Mouse (Mus musculus): Measurements from ENCODE around the gene Tdrd5. TPM values are rescaled to one million over a fixed set of nuclear protein-coding genes. Genes with fewer than 3 reads are reported as not detected.

Tdrd5 gene
- polyA plus RNA-seq (2015; fragmentation: Nextera tagmentation; extraction: Ambion mirVana) = 0.96 and 1.0 TPM in 2 replicates

DNA sequence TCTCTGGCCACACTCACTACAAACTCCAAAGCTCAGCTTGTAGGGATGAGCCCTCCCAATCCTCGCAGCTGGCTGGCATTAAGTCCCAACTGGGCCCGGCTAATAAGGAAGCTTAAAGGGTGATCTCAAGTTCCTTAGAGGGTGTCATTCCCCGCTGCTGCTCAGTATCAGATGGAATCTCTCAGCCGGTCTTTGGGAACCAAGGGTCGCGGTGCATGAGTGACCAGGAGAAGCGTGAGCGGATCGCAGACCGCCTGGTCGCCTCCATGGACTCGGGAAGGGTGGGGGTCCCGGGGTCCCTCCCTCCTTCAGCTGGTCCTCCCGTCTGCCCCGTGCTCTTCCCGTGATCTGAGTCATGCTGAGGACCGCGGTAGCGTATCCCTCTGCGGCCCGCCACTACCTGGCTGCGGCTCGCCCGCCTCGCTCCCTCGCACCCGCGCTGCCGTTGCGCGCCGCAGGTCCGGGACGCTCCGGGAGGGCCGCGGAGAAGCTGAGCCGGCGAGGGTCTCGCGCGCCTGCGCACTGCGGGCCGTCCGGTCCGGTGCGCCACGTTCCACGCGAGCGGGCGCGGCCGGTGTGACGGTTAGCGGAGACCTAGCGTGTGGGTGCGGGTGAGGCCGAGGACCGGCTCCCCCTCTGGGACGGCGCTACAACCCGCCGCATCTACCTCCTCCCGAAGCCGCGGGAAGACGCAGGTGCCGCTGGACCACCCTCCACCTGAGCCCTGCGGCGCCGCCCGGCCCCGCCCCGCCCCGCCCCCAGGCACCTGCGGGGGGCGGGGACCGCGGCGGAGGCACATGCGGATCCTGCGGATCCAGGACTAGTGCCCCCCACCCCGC is at the start of gene Tdrd5:
TSS of gene Tdrd5 (minus strand) at position 754 of the 839 bp plus-strand sequence.
- Histone ChIP-seq H3K9ac (ENCODE audit: low read depth, low read length) (peak within 1 kb of the TSS; percentile 72), H3K4me1 (ENCODE audit: control insufficient read depth, insufficient read depth, low read length) (no peaks in the 10 kb centered on the region), H3K36me3 (ENCODE audit: control insufficient read depth, insufficient read depth, low read length) (no peaks in the 10 kb centered on the region), H3K4me2 (ENCODE audit: low read length) (peak within 1 kb of the TSS; percentile 97), H3K9me3 (replicated peaks; ENCODE audit: control insufficient read depth, low read length, poor library complexity, severe bottlenecking) (no peaks in the 10 kb centered on the region), H3K4me3 (ENCODE audit: low read depth, low read length) (peak within 1 kb of the TSS; percentile 65), H3K27ac (ENCODE audit: low read length) (no peak within 1 kb of the TSS; the same call in 1 of the 2 replicates), H3K27me3 (ENCODE audit: control insufficient read depth, insufficient read depth, low read depth, low read length) (peaks cover 24% of the 10 kb centered on the region)
- peak; percentile 95 for ATAC-seq
- under 1% methylated on average over 79 of the region's 85 CpGs for WGBS

- H3K9ac ChIP-seq (ENCODE audit: low read depth, low read length) = no peak overlapping the region
- no peak overlapping the region for H3K27ac ChIP-seq (ENCODE audit: low read length)
- ATAC-seq = no peak
- no peak overlapping the region for H3K4me3 ChIP-seq (ENCODE audit: low read depth, low read length)
- H3K4me2 ChIP-seq (ENCODE audit: low read length) = no peak overlapping the region
- 90% methylated on average over 2 of the region's 2 CpGs for WGBS
- H3K36me3 ChIP-seq (ENCODE audit: control insufficient read depth, insufficient read depth, low read length) = no peaks in the 10 kb centered on the region
- no peaks in the 10 kb centered on the region for H3K4me1 ChIP-seq (ENCODE audit: control insufficient read depth, insufficient read depth, low read length)
- no peaks in the 10 kb centered on the region for H3K27me3 ChIP-seq (ENCODE audit: control insufficient read depth, insufficient read depth, low read depth, low read length)
- no peaks in the 10 kb centered on the region for H3K9me3 ChIP-seq (replicated peaks; ENCODE audit: control insufficient read depth, low read length, poor library complexity, severe bottlenecking)
Observed at GRCm38 (mm10) chr1:156352466-156352865, 49.0 kb upstream of the Tdrd5 start.

GRCm38 (mm10) chr1:156350441-156350840 is 47.0 kb upstream of the Tdrd5 start:
- H3K4me1 ChIP-seq (ENCODE audit: control insufficient read depth, insufficient read depth, low read length) = no peaks in the 10 kb centered on the region
- no peak overlapping the region for H3K4me3 ChIP-seq (ENCODE audit: low read depth, low read length)
- H3K36me3 ChIP-seq (ENCODE audit: control insufficient read depth, insufficient read depth, low read length) = no peaks in the 10 kb centered on the region
- no peaks in the 10 kb centered on the region for H3K9me3 ChIP-seq (replicated peaks; ENCODE audit: control insufficient read depth, low read length, poor library complexity, severe bottlenecking)
- H3K9ac ChIP-seq (ENCODE audit: low read depth, low read length) = no peak overlapping the region
- ATAC-seq = no peak
- H3K27ac ChIP-seq (ENCODE audit: low read length) = no peak overlapping the region
- WGBS = 82% methylated on average over 4 of the region's 4 CpGs
- H3K4me2 ChIP-seq (ENCODE audit: low read length) = no peak overlapping the region
- no peaks in the 10 kb centered on the region for H3K27me3 ChIP-seq (ENCODE audit: control insufficient read depth, insufficient read depth, low read depth, low read length)

DNA sequence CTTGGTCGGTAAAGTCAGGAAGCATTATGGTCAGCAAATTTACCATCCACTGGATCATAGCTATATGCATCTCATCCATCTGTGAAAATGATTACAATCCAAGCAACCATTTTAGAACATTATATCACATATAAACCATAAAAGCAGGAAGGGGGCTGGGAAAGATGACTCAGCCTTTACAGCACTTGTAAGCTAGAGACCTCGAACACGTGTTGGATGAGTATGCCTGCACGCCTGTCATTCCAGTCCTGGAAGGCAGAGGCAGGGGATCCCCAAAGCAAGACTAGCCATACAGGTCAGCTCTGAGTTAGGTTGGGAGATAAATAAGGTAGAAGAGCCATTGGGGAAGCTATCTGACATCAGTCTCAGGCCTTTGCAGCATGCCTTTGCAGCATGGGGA is 45.6 kb upstream of the Tdrd5 start:
- H3K27ac ChIP-seq (ENCODE audit: low read length) = no peak overlapping the region
- ATAC-seq = no peak
- no peak overlapping the region for H3K4me2 ChIP-seq (ENCODE audit: low read length)
- H3K36me3 ChIP-seq (ENCODE audit: control insufficient read depth, insufficient read depth, low read length) = no peaks in the 10 kb centered on the region
- H3K4me3 ChIP-seq (ENCODE audit: low read depth, low read length) = no peak overlapping the region
- H3K9ac ChIP-seq (ENCODE audit: low read depth, low read length) = no peak overlapping the region
- H3K27me3 ChIP-seq (ENCODE audit: control insufficient read depth, insufficient read depth, low read depth, low read length) = no peaks in the 10 kb centered on the region
- H3K4me1 ChIP-seq (ENCODE audit: control insufficient read depth, insufficient read depth, low read length) = no peaks in the 10 kb centered on the region
- WGBS = 79% methylated on average over 4 of the region's 4 CpGs
- H3K9me3 ChIP-seq (replicated peaks; ENCODE audit: control insufficient read depth, low read length, poor library complexity, severe bottlenecking) = no peaks in the 10 kb centered on the region

DNA sequence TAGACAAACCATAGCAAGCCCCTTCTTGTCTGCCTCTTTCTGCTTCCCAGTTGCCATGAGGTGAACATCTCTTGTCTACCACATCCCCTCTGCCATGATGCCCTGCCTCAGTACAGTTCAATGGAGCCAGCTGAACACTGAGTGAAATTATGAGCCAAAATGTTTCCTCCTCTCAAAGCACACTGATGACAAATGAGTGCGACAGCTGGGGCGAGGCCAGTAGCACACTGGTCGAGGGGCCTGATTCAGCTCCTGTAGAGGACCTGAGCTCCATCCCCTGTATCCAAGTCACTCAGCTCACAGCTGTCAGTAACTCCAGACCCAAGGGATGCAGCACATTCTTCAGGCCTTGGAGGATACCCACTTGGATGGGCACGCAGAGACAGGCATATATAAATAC is 42.2 kb upstream of the Tdrd5 start:
- Histone ChIP-seq H3K27ac (ENCODE audit: low read length) (no peak overlapping the region), H3K4me2 (ENCODE audit: low read length) (no peak overlapping the region), H3K27me3 (ENCODE audit: control insufficient read depth, insufficient read depth, low read depth, low read length) (no peaks in the 10 kb centered on the region), H3K4me3 (ENCODE audit: low read depth, low read length) (no peak overlapping the region), H3K9me3 (replicated peaks; ENCODE audit: control insufficient read depth, low read length, poor library complexity, severe bottlenecking) (no peaks in the 10 kb centered on the region), H3K4me1 (ENCODE audit: control insufficient read depth, insufficient read depth, low read length) (no peaks in the 10 kb centered on the region), H3K9ac (ENCODE audit: low read depth, low read length) (no peak overlapping the region), H3K36me3 (ENCODE audit: control insufficient read depth, insufficient read depth, low read length) (no peaks in the 10 kb centered on the region)
- 84% methylated on average over 4 of the region's 4 CpGs for WGBS
- ATAC-seq = no peak

DNA sequence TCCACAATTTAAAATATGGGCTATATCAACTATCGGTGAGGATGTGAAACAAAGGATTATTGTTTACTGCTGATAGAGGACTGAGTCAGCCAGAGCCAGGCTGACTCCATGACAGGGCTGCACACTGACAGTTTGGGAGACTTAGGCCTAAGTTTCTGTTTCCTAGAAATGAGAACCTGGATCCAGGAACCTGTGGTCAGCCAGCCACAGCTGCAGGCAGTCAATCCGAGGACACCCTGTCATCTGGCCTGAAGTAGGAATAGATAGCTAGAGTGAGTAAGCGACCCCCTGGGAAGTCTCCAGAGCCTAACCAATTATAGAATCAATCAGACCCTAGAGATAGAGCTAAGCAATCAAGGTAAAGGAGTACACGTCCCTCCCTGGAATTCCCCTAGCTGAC is 41.0 kb upstream of the Tdrd5 start:
- Histone ChIP-seq H3K36me3 (ENCODE audit: control insufficient read depth, insufficient read depth, low read length) (no peaks in the 10 kb centered on the region), H3K4me2 (ENCODE audit: low read length) (no peak overlapping the region), H3K9ac (ENCODE audit: low read depth, low read length) (no peak overlapping the region), H3K4me1 (ENCODE audit: control insufficient read depth, insufficient read depth, low read length) (no peaks in the 10 kb centered on the region), H3K9me3 (replicated peaks; ENCODE audit: control insufficient read depth, low read length, poor library complexity, severe bottlenecking) (no peaks in the 10 kb centered on the region), H3K4me3 (ENCODE audit: low read depth, low read length) (no peak overlapping the region), H3K27ac (ENCODE audit: low read length) (no peak overlapping the region), H3K27me3 (ENCODE audit: control insufficient read depth, insufficient read depth, low read depth, low read length) (no peaks in the 10 kb centered on the region)
- ATAC-seq = no peak
- WGBS = 82% methylated on average over 4 of the region's 4 CpGs

DNA sequence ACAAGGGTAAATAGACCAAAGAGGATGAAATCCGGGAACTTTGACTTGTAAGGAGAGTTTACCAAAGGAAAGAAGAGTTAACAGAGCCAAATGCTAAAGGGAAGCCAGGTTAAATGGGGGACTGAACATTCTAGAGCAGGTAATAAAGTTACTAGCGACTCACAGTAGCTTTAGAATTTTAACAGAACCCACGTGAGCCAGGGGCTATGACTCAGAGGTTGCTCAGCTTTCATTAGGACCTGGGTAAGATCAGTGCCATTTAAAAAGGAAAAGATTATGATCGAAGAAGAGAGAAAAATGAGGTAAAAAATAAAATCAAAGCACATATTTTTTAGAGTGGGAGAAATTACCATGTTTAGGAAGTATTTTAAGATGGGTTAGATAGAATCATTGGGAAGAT is 37.4 kb upstream of the Tdrd5 start:
- Histone ChIP-seq H3K27ac (ENCODE audit: low read length) (no peak overlapping the region), H3K9ac (ENCODE audit: low read depth, low read length) (no peak overlapping the region), H3K36me3 (ENCODE audit: control insufficient read depth, insufficient read depth, low read length) (no peaks in the 10 kb centered on the region), H3K9me3 (replicated peaks; ENCODE audit: control insufficient read depth, low read length, poor library complexity, severe bottlenecking) (no peaks in the 10 kb centered on the region), H3K4me1 (ENCODE audit: control insufficient read depth, insufficient read depth, low read length) (no peaks in the 10 kb centered on the region), H3K4me3 (ENCODE audit: low read depth, low read length) (no peak overlapping the region), H3K4me2 (ENCODE audit: low read length) (no peak overlapping the region), H3K27me3 (ENCODE audit: control insufficient read depth, insufficient read depth, low read depth, low read length) (no peaks in the 10 kb centered on the region)
- 82% methylated on average over 4 of the region's 4 CpGs for WGBS
- ATAC-seq = no peak

DNA sequence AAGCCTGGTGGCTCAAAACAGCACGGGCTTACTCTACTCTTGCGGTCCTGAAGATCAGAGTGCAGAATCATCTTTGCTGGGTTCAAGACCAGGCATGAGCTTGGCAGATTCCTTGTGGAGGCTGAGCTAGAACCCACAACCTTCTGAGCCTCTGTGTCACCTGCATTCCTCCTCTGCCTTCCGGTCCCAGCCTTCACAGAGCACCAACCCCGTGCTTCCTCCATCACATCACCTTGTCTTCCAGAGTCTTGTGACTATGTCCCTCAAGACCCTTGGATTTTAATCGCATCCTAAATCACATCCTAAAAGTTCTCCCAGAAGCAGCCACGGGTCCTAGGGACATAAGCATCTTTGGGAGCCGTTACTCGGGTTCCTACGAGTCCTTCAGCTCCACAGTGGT is 19.7 kb upstream of the Tdrd5 start:
- Histone ChIP-seq H3K4me1 (ENCODE audit: control insufficient read depth, insufficient read depth, low read length) (no peaks in the 10 kb centered on the region), H3K4me3 (ENCODE audit: low read depth, low read length) (no peak overlapping the region), H3K4me2 (ENCODE audit: low read length) (no peak overlapping the region), H3K36me3 (ENCODE audit: control insufficient read depth, insufficient read depth, low read length) (no peaks in the 10 kb centered on the region), H3K9ac (ENCODE audit: low read depth, low read length) (no peak overlapping the region), H3K27ac (ENCODE audit: low read length) (no peak overlapping the region), H3K9me3 (replicated peaks; ENCODE audit: control insufficient read depth, low read length, poor library complexity, severe bottlenecking) (no peaks in the 10 kb centered on the region), H3K27me3 (ENCODE audit: control insufficient read depth, insufficient read depth, low read depth, low read length) (no peaks in the 10 kb centered on the region)
- 88% methylated on average over 9 of the region's 9 CpGs for WGBS
- ATAC-seq = no peak

DNA sequence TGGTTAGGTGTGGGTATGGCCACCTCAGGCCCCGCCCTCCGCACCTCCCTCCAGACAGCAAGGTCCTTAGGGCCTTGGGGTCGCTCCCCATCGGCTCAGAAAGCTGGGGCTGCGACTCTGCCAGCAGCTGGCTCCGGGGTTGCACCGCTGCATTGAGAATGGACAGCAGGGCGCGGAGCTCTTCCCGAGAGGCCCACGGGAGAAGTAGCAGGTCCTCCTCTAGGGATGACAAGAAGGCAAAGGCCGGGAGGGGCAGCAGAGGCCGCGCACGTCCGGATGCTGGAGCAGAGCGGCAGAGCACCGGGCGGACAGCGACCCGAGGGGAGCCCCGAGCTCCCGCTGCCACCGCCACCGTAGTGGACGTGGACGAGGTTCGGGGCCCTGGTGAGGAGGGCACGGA is 7.2 kb upstream of the Tdrd5 start, which contains the start of gene Nphs2:
TSS of gene Nphs2 (plus strand) at position 98 of the 400 bp plus-strand sequence.
- WGBS = 7% methylated on average over 29 of the region's 29 CpGs
- Histone ChIP-seq H3K27me3 (ENCODE audit: control insufficient read depth, insufficient read depth, low read depth, low read length) (peaks cover 22% of the 10 kb centered on the region), H3K27ac (ENCODE audit: low read length) (no peak within 1 kb of the TSS), H3K9me3 (replicated peaks; ENCODE audit: control insufficient read depth, low read length, poor library complexity, severe bottlenecking) (no peaks in the 10 kb centered on the region), H3K4me3 (ENCODE audit: low read depth, low read length) (peak within 1 kb of the TSS; percentile 29), H3K4me2 (ENCODE audit: low read length) (peak within 1 kb of the TSS; percentile 53), H3K9ac (ENCODE audit: low read depth, low read length) (peak within 1 kb of the TSS; percentile 25; the same call in 1 of the 2 replicates), H3K36me3 (ENCODE audit: control insufficient read depth, insufficient read depth, low read length) (no peaks in the 10 kb centered on the region), H3K4me1 (ENCODE audit: control insufficient read depth, insufficient read depth, low read length) (peaks cover 3% of the 10 kb centered on the region)
- ATAC-seq = no peak

Measured in midbrain, embryonic 16.5 days (tissue).